Mouse (Mus musculus) embryonic facial prominence, embryonic 11.5 days (tissue): ENCODE measurements around the gene Plxnb2. TPM values are rescaled to one million over a fixed set of nuclear protein-coding genes. Genes with fewer than 3 reads are reported as not detected.
A peak's percentile ranks its signal among the peaks of the same experiment; 100 is the strongest.

Experiments
- ATAC-seq: fragments of 200-750 bp; cut with Nextera tagmentation; replicated peaks from 2 replicates; pipeline ENCODE4 v1.8.0; 2017; ENCODE audit warnings: low read depth; ENCODE audit not compliant: insufficient number of reproducible peaks, low FRiP score, low TSS enrichment
- DNase-seq: peaks from one replicate; pipeline ENCODE4 v3.0.0-alpha.2; 2015; ENCODE audit warnings: low spot score
- H3K27ac ChIP-seq: fragments of 300-500 bp; sonication (generic); replicated peaks from 2 replicates; pipeline ENCODE4 v1.5.1; 2014; ENCODE audit warnings: mild to moderate bottlenecking, low read depth, low read length, control low read depth
- H3K27me3 ChIP-seq: fragments of 300-500 bp; sonication (generic); 2 replicates; pipeline ENCODE4 v1.6.1; 2014; ENCODE audit warnings: mild to moderate bottlenecking, low read length, moderate library complexity, mixed read lengths; ENCODE audit not compliant: control insufficient read depth, insufficient read depth
- H3K36me3 ChIP-seq: fragments of 300-500 bp; sonication (generic); replicated peaks from 2 replicates; pipeline ENCODE4 v1.6.1; 2014; ENCODE audit warnings: low read depth, mild to moderate bottlenecking, low read length, moderate library complexity, mixed read lengths; ENCODE audit not compliant: control insufficient read depth, insufficient read depth
- H3K4me1 ChIP-seq: fragments of 300-500 bp; sonication (generic); 2 replicates; pipeline ENCODE4 v1.6.1; 2014; ENCODE audit warnings: low read length, mixed read lengths; ENCODE audit not compliant: control insufficient read depth, insufficient read depth
- H3K4me2 ChIP-seq: fragments of 300-500 bp; sonication (generic); 2 replicates; pipeline ENCODE4 v1.6.1; 2014; ENCODE audit warnings: low read depth, mild to moderate bottlenecking, control low read depth, low read length, moderate library complexity
- H3K4me3 ChIP-seq: fragments of 300-500 bp; sonication (generic); 2 replicates; pipeline ENCODE4 v1.5.1; 2014; ENCODE audit warnings: low read depth, low read length, control low read depth
- H3K9ac ChIP-seq: fragments of 300-500 bp; sonication (generic); replicated peaks from 2 replicates; pipeline ENCODE4 v1.6.1; 2014; ENCODE audit warnings: mild to moderate bottlenecking, control low read depth, low read length
- H3K9me3 ChIP-seq: fragments of 300-500 bp; sonication (generic); replicated peaks from 2 replicates; pipeline ENCODE4 v1.6.1; 2016; ENCODE audit warnings: mild to moderate bottlenecking, low read length, inconsistent platforms, mixed read lengths; ENCODE audit not compliant: control insufficient read depth
- WGBS: fragments of 180-500 bp; shearing (Covaris S2); extraction: QIAGEN DNeasy Blood & Tissue Kit; methylation state at CpG from one replicate; pipeline ENCODE4 v1.1.7; 2014; 5-methylcytosine and 5-hydroxymethylcytosine counted together
- polyA plus RNA-seq: library from polyadenylated mRNA; unstranded; fragments of >200 nt; fragmentation: Nextera tagmentation; extraction: Ambion mirVana; gene quantifications from 2 replicates; pipeline ENCODE4 v1.2.1, GENCODE M21; 2014

Gene Plxnb2
- polyA plus RNA-seq, 1 experiment from 2014 or later: 113 TPM

DNA sequence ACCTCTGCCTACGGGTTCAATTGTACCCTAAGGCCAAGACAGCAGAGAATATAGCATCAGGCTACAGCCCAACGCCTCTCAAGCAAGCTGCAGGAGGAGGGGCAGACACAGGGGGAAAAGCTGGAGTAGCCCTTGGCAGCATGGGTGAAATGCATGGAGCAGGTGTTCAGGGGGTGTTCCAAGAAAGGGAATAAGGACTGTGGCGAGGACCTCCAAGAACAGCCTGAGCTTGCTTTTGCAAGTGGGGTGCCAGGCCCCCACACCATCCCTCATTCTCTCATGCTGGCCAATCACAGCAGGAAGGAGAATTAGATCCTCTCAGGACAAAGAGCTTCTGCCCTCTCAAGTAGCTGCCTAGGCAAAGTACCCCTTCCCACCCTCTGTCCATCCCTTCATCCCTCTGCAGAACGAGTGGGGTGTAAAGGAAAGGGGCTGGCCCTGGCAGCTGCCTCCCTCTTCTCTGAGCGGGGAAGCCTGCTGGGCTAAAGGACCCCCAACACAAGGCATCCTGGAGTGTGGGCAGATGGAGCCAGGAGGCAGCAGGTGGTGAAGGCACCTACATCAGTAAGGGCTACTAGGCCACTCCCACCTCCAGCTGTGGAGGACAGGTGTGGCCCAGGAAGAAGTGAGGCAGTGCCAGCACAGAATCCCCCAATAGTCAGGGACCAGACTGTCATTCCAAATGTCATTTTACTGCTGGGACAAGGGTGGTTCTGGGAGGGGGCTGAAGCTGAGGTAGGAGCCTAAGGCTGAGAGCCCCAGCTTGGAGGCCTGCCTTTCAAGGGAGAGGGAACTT lies 3.8 kb upstream of the Plxnb2 start:
- DNase-seq: no peak
- WGBS: 50% methylated on average over 5 of the region's 5 CpGs
- Histone ChIP-seq H3K27ac (no peak overlapping the region), H3K4me1 (no peaks in the 10 kb centered on the region), H3K4me2 (no peak overlapping the region), H3K36me3 (no peaks in the 10 kb centered on the region; the same call in 1 of the 2 replicates), H3K27me3 (no peaks in the 10 kb centered on the region), H3K9ac (no peak overlapping the region), H3K4me3 (no peak overlapping the region), H3K9me3 (no peaks in the 10 kb centered on the region)
- no peak for ATAC-seq

DNA sequence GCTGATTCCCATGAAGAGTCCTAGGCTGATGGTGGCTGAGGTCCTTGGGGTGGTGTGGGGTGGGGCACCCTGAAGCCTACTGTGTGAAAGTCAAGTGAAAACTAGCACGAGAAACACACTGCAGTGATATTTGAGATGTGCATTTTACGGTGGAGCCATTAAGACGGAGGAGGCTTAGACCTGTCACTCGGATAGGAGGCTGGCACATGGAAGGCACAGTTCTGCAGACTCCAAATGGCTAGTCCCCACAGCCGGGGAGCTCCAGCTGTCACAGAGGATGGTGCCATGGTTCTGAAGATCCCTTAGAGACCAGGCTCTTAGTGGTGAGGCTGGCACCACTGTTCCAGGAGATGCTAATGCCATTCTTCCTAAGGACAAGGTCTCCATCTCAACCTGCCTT lies 2.3 kb upstream of the Plxnb2 start:
- Histone ChIP-seq H3K9ac (no peak overlapping the region), H3K27me3 (no peaks in the 10 kb centered on the region), H3K27ac (no peak overlapping the region), H3K4me3 (no peak overlapping the region), H3K9me3 (no peaks in the 10 kb centered on the region), H3K36me3 (no peaks in the 10 kb centered on the region; the same call in 1 of the 2 replicates), H3K4me2 (no peak overlapping the region), H3K4me1 (peaks cover 7% of the 10 kb centered on the region)
- WGBS: 53% methylated on average over 5 of the region's 5 CpGs
- no peak for ATAC-seq
- DNase-seq: no peak

DNA sequence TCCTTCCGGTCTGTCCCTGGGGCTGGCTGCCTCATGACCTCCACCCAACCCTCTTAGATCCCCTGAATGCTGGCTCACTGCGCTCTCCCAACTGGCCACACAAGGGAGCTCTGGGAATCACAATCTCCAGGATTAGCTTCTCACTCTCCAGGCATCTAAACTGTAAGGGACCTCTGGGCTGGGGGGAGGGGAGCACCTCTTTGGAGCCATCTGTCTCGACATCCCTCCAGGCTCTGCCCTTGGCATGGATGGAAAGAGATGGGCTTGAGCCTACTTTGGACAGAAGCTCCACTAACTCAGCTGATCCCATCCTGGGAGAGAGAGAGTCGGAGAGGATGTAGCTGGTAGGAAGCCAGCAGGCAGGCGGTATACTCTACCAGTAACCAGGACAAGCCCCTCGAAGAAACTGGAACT lies 1.7 kb upstream of the Plxnb2 start:
- no peak overlapping the region for H3K4me2 ChIP-seq
- no peaks in the 10 kb centered on the region; the same call in 1 of the 2 replicates for H3K36me3 ChIP-seq
- H3K27me3 ChIP-seq: no peaks in the 10 kb centered on the region
- H3K9ac ChIP-seq: no peak overlapping the region
- 27% methylated on average over 6 of the region's 6 CpGs for WGBS
- ATAC-seq (no peak), DNase-seq (peak; percentile 47)
- no peak overlapping the region for H3K27ac ChIP-seq
- H3K9me3 ChIP-seq: no peaks in the 10 kb centered on the region
- no peak overlapping the region for H3K4me3 ChIP-seq
- peaks cover 7% of the 10 kb centered on the region for H3K4me1 ChIP-seq

DNA sequence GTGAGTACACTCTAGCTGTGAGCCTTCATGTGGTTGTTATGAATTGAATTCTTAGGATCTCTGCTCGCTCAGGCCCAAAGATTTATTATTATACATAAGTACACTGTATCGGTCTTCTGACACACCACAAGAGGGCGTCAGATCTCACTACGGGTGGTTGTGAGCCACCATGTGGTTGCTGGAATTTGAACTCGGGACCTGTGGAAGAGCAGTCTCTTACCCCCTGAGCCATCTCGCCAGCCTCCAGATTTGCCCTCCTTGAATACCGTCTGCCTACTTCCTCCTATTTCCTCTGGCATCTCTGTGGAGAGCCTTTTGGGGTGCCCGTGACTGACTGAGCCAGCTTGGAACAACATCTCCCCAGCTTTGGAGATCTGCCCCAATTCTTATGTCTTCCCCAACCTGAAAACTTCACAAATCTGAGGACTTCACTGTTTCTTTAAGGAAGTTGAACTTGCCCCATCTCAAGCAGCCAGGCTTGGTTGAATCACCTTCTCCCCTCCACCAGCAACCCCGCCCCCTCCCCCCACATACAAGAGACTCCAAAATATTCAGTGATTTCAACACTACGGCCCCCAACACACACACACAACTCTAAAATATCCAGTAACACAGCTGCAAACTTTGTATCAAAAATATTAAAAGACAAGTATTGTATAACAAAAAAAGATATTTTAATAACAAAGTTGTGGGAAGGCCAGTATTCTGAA lies 1.1 kb upstream of the Plxnb2 start:
- H3K9me3 ChIP-seq: no peaks in the 10 kb centered on the region

DNA sequence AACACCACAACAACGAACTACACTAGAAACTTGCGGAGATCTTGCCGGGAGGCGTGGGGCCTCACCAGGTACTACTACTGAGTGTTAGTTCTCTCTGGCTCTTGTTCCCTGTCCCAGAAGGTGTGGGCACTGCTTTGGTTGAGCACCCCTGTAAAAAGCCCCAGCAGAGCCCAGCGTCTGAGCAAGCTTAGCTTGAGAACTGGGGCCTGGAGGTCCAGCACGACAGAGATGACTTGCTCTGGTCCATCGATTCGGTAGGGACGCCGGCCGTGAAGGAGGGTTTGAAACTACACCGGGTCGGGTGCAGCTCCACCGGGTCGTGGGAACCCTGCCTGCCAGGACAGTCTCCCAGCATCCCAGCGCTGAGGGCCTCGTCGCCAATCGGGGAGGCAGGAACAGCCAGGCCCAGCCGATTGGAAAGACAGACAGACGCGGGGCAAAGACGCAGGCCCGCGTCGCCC lies 477 bp downstream of the Plxnb2 start:
- Histone ChIP-seq H3K4me2 (peak overlapping the region; percentile 83), H3K4me3 (peak overlapping the region; percentile 73), H3K27ac (peak overlapping the region; percentile 86), H3K9me3 (no peaks in the 10 kb centered on the region), H3K9ac (peak overlapping the region; percentile 83), H3K27me3 (no peaks in the 10 kb centered on the region), H3K4me1 (peaks cover 15% of the 10 kb centered on the region), H3K36me3 (no peaks in the 10 kb centered on the region; the same call in 1 of the 2 replicates)
- no peak for DNase-seq
- no peak for ATAC-seq
- WGBS: under 1% methylated on average over 26 of the region's 26 CpGs

More for the DNA sequence above, 1.1 kb upstream of the Plxnb2 start:
- DNase-seq (no peak), ATAC-seq (no peak)
- no peaks in the 10 kb centered on the region for H3K27me3 ChIP-seq
- 68% methylated on average over 10 of the region's 10 CpGs for WGBS
- no peak overlapping the region for H3K27ac ChIP-seq
- peaks cover 13% of the 10 kb centered on the region for H3K4me1 ChIP-seq
- no peak overlapping the region for H3K4me3 ChIP-seq
- H3K4me2 ChIP-seq: no peak overlapping the region; the same call in 1 of the 2 replicates
- no peak overlapping the region for H3K9ac ChIP-seq
- H3K36me3 ChIP-seq: no peaks in the 10 kb centered on the region; the same call in 1 of the 2 replicates

DNA sequence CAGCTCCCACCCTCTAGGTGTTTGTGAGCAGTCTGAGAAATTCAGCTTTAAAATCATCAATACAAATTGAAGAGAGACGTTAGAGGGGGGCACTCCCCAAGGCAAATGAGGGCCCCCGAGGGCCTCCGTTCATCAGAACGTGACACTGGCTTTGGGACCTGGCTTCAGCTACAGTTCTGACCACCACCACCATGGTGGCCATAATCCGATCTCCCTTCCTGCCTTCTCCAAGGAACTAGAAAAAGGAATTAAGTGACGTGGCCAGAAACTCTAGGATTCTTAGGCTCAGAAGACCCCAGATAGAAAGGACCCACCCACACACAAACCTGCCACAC lies 991 bp downstream of the Plxnb2 start:
- Histone ChIP-seq H3K36me3 (no peaks in the 10 kb centered on the region; the same call in 1 of the 2 replicates), H3K27me3 (no peaks in the 10 kb centered on the region), H3K4me3 (peak overlapping the region; percentile 73), H3K4me1 (peaks cover 15% of the 10 kb centered on the region), H3K4me2 (peak overlapping the region; percentile 83), H3K9ac (peak overlapping the region; percentile 83), H3K9me3 (no peaks in the 10 kb centered on the region), H3K27ac (peak overlapping the region; percentile 23)
- WGBS: under 1% methylated on average over 6 of the region's 6 CpGs
- ATAC-seq (no peak), DNase-seq (no peak)

DNA sequence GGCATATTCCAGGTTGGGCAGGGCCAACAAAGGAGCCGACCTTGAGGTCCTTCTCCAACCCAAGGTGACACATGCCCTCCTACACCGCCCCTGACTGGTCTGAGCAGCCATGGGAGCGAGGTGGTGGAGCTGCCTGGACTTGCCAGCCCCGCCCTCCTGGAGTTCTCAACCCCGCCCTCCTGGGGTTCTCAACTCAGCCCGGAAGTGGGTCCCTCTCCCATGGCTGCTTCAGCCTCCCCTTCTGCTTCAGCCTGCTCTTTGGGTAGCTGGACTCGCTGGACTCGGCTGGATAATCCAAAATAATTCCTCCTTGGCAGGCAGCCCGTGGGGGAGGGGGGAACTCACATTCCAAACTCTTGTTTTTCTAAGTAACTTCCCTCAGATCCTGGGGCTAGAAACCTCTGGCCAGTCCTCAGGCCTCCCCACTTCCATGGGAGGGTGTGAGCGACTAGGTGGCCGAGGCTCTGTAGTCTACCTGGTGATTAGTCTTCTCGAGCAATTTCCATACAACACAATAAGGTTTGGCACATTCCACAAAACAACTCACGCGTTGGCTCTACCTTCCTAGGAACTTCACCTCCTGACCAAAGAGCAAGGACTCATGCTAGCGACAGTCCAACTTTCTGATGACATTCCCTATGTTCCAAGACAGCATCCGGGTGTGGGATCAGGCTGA lies 1.5 kb downstream of the Plxnb2 start:
- peak overlapping the region; percentile 23 for H3K27ac ChIP-seq
- DNase-seq: peak; percentile 77
- peak overlapping the region; percentile 83 for H3K9ac ChIP-seq
- H3K4me3 ChIP-seq: peak overlapping the region; percentile 73
- peaks cover 15% of the 10 kb centered on the region for H3K4me1 ChIP-seq
- no peaks in the 10 kb centered on the region for H3K9me3 ChIP-seq
- no peaks in the 10 kb centered on the region for H3K27me3 ChIP-seq
- WGBS: 3% methylated on average over 14 of the region's 16 CpGs
- no peak for ATAC-seq
- no peaks in the 10 kb centered on the region; the same call in 1 of the 2 replicates for H3K36me3 ChIP-seq
- H3K4me2 ChIP-seq: peak overlapping the region; percentile 83
